Mouse (Mus musculus): ENCODE measurements around the gene Ucp3. TPM values are rescaled to one million over a fixed set of nuclear protein-coding genes. Genes with fewer than 3 reads are reported as not detected.

The Ucp3 gene
- polyA plus RNA-seq, 1 experiment, result not detected

- Histone ChIP-seq H3K4me1 (ENCODE audit: control insufficient read depth, insufficient read depth, low read length) (peaks cover 40% of the 10 kb centered on the region), H3K27ac (ENCODE audit: insufficient read depth, low read depth, low read length) (no peak overlapping the region), H3K4me3 (ENCODE audit: insufficient read depth, low read length) (no peak overlapping the region)
- TF ChIP-seq CTCF (IDR thresholded peaks at IDR 0.05; ENCODE audit: low read depth, low read length) (no peak), POLR2A (IDR thresholded peaks at IDR 0.05; ENCODE audit: borderline replicate concordance, low read depth, low read length) (no peak)
Observed at GRCm38 (mm10) chr7:100506494-100506893, 33.7 kb downstream of the Ucp3 start.

GRCm38 (mm10) chr7:100508670-100509069 lies 35.9 kb downstream of the Ucp3 start:
- H3K27ac ChIP-seq (ENCODE audit: insufficient read depth, low read depth, low read length), result peak overlapping the region; percentile 59
- H3K4me1 ChIP-seq (ENCODE audit: control insufficient read depth, insufficient read depth, low read length), result peaks cover 23% of the 10 kb centered on the region
- TF ChIP-seq POLR2A (IDR thresholded peaks at IDR 0.05; ENCODE audit: borderline replicate concordance, low read depth, low read length) (no peak), CTCF (IDR thresholded peaks at IDR 0.05; ENCODE audit: low read depth, low read length) (no peak)
- no peak overlapping the region for H3K4me3 ChIP-seq (ENCODE audit: insufficient read depth, low read length)

- TF ChIP-seq CTCF (IDR thresholded peaks at IDR 0.05; ENCODE audit: low read depth, low read length) (no peak), POLR2A (IDR thresholded peaks at IDR 0.05; ENCODE audit: borderline replicate concordance, low read depth, low read length) (no peak)
- no peak overlapping the region for H3K27ac ChIP-seq (ENCODE audit: insufficient read depth, low read depth, low read length)
- H3K4me1 ChIP-seq (ENCODE audit: control insufficient read depth, insufficient read depth, low read length), result peaks cover 8% of the 10 kb centered on the region
- no peak overlapping the region for H3K4me3 ChIP-seq (ENCODE audit: insufficient read depth, low read length)
Observed at GRCm38 (mm10) chr7:100511602-100512001, 38.8 kb downstream of the Ucp3 start.

- H3K4me3 ChIP-seq (ENCODE audit: insufficient read depth, low read length), result no peak within 1 kb of the TSS
- TF ChIP-seq CTCF (IDR thresholded peaks at IDR 0.05; ENCODE audit: low read depth, low read length), result no peak
- no peak for TF ChIP-seq POLR2A (IDR thresholded peaks at IDR 0.05; ENCODE audit: borderline replicate concordance, low read depth, low read length)
- no peak within 1 kb of the TSS for H3K27ac ChIP-seq (ENCODE audit: insufficient read depth, low read depth, low read length)
- no peaks in the 10 kb centered on the region for H3K4me1 ChIP-seq (ENCODE audit: control insufficient read depth, insufficient read depth, low read length)
Observed at GRCm38 (mm10) chr7:100514573-100514972, 41.8 kb downstream of the Ucp3 start, which contains the start of gene Dnajb13. TSS of gene Dnajb13 (minus strand) at chr7:100514960.

GRCm38 (mm10) chr7:100520204-100520603 lies 47.4 kb downstream of the Ucp3 start:
- TF ChIP-seq CTCF (IDR thresholded peaks at IDR 0.05; ENCODE audit: low read depth, low read length) (no peak), POLR2A (IDR thresholded peaks at IDR 0.05; ENCODE audit: borderline replicate concordance, low read depth, low read length) (no peak)
- Histone ChIP-seq H3K4me1 (ENCODE audit: control insufficient read depth, insufficient read depth, low read length) (no peaks in the 10 kb centered on the region), H3K27ac (ENCODE audit: insufficient read depth, low read depth, low read length) (no peak overlapping the region), H3K4me3 (ENCODE audit: insufficient read depth, low read length) (no peak overlapping the region)

- no peak overlapping the region for H3K4me3 ChIP-seq (ENCODE audit: insufficient read depth, low read length)
Observed at GRCm38 (mm10) chr7:100520663-100521285, 48.0 kb downstream of the Ucp3 start.

GRCm38 (mm10) chr7:100522222-100522621 lies 49.4 kb downstream of the Ucp3 start:
- no peaks in the 10 kb centered on the region for H3K4me1 ChIP-seq (ENCODE audit: control insufficient read depth, insufficient read depth, low read length)
- TF ChIP-seq CTCF (IDR thresholded peaks at IDR 0.05; ENCODE audit: low read depth, low read length) (no peak), POLR2A (IDR thresholded peaks at IDR 0.05; ENCODE audit: borderline replicate concordance, low read depth, low read length) (no peak)
- no peak overlapping the region for H3K4me3 ChIP-seq (ENCODE audit: insufficient read depth, low read length)
- no peak overlapping the region for H3K27ac ChIP-seq (ENCODE audit: insufficient read depth, low read depth, low read length)

More at GRCm38 (mm10) chr7:100520663-100521285, 48.0 kb downstream of the Ucp3 start:
- no peaks in the 10 kb centered on the region for H3K4me1 ChIP-seq (ENCODE audit: control insufficient read depth, insufficient read depth, low read length)
- H3K27ac ChIP-seq (ENCODE audit: insufficient read depth, low read depth, low read length), result no peak overlapping the region
- TF ChIP-seq POLR2A (IDR thresholded peaks at IDR 0.05; ENCODE audit: borderline replicate concordance, low read depth, low read length), result no peak
- TF ChIP-seq CTCF (IDR thresholded peaks at IDR 0.05; ENCODE audit: low read depth, low read length), result peak; percentile 85

- no peaks in the 10 kb centered on the region for H3K4me1 ChIP-seq (ENCODE audit: control insufficient read depth, insufficient read depth, low read length)
- H3K4me3 ChIP-seq (ENCODE audit: insufficient read depth, low read length), result no peak overlapping the region
- TF ChIP-seq POLR2A (IDR thresholded peaks at IDR 0.05; ENCODE audit: borderline replicate concordance, low read depth, low read length) (no peak), CTCF (IDR thresholded peaks at IDR 0.05; ENCODE audit: low read depth, low read length) (no peak)
- no peak overlapping the region for H3K27ac ChIP-seq (ENCODE audit: insufficient read depth, low read depth, low read length)
Observed at GRCm38 (mm10) chr7:100524669-100525068, 51.9 kb downstream of the Ucp3 start.

- peaks cover 37% of the 10 kb centered on the region for H3K4me1 ChIP-seq (ENCODE audit: control insufficient read depth, insufficient read depth, low read length)
- peak overlapping the region; percentile 25; the same call in 1 of the 2 replicates for H3K4me3 ChIP-seq (ENCODE audit: insufficient read depth, low read length)
- TF ChIP-seq POLR2A (IDR thresholded peaks at IDR 0.05; ENCODE audit: borderline replicate concordance, low read depth, low read length) (no peak), CTCF (IDR thresholded peaks at IDR 0.05; ENCODE audit: low read depth, low read length) (no peak)
- H3K27ac ChIP-seq (ENCODE audit: insufficient read depth, low read depth, low read length), result peak overlapping the region; percentile 80
Observed at GRCm38 (mm10) chr7:100530766-100531165, 58.0 kb downstream of the Ucp3 start.

- H3K4me3 ChIP-seq (ENCODE audit: insufficient read depth, low read length), result peak overlapping the region; percentile 27
- H3K27ac ChIP-seq (ENCODE audit: insufficient read depth, low read depth, low read length), result peak overlapping the region; percentile 97
- peaks cover 43% of the 10 kb centered on the region for H3K4me1 ChIP-seq (ENCODE audit: control insufficient read depth, insufficient read depth, low read length)
- no peak for TF ChIP-seq CTCF (IDR thresholded peaks at IDR 0.05; ENCODE audit: low read depth, low read length)
- no peak for TF ChIP-seq POLR2A (IDR thresholded peaks at IDR 0.05; ENCODE audit: borderline replicate concordance, low read depth, low read length)
Observed at GRCm38 (mm10) chr7:100533503-100533902, 60.7 kb downstream of the Ucp3 start.
